Mouse (Mus musculus) B cell, adult 2 months (primary cell): Measurements from ENCODE around the gene Snrpf.

Experiments used
- DNase-seq, 2 experiments: peaks; one replicate each; pipeline ENCODE4 v3.0.0; 2022

The Snrpf gene

GRCm38 (mm10) chr10:93589281-93589848 is at the start of gene Snrpf:
Snrpf (minus strand) TSS chr10:93589706.
- DNase-seq, result peak; percentile 93

- DNase-seq, result no peak
Measured at GRCm38 (mm10) chr10:93635941-93636340, 46.4 kb upstream of the Snrpf start.

GRCm38 (mm10) chr10:93633971-93634370 is 44.5 kb upstream of the Snrpf start:
- DNase-seq, result no peak

- DNase-seq, result no peak
Measured at GRCm38 (mm10) chr10:93633563-93633962, 44.1 kb upstream of the Snrpf start.

- no peak for DNase-seq
Measured at GRCm38 (mm10) chr10:93632086-93632485, 42.6 kb upstream of the Snrpf start.

- DNase-seq, result no peak
Measured at GRCm38 (mm10) chr10:93630310-93630709, 40.8 kb upstream of the Snrpf start.

GRCm38 (mm10) chr10:93624151-93624550 is 34.6 kb upstream of the Snrpf start:
- DNase-seq, result no peak

GRCm38 (mm10) chr10:93623725-93624124 is 34.2 kb upstream of the Snrpf start:
- no peak for DNase-seq

- DNase-seq, result no peak
Measured at GRCm38 (mm10) chr10:93620438-93621179, 31.1 kb upstream of the Snrpf start.

GRCm38 (mm10) chr10:93614850-93615249 is 25.3 kb upstream of the Snrpf start:
- DNase-seq, result no peak

- peak; percentile 21 to 31 for DNase-seq
Measured at GRCm38 (mm10) chr10:93611419-93612007, 22.0 kb upstream of the Snrpf start.

- no peak for DNase-seq
Measured at GRCm38 (mm10) chr10:93610896-93611295, 21.4 kb upstream of the Snrpf start.

GRCm38 (mm10) chr10:93609236-93609635 is 19.7 kb upstream of the Snrpf start:
- DNase-seq, result no peak

- peak in 1 of 2 experiments; percentile 8 for DNase-seq
Measured at GRCm38 (mm10) chr10:93608051-93608450, 18.5 kb upstream of the Snrpf start.

- no peak for DNase-seq
Measured at GRCm38 (mm10) chr10:93606326-93606725, 16.8 kb upstream of the Snrpf start.

- peak in 1 of 2 experiments; percentile 9 for DNase-seq
Measured at GRCm38 (mm10) chr10:93603256-93603655, 13.8 kb upstream of the Snrpf start.

GRCm38 (mm10) chr10:93602309-93602708 is 12.8 kb upstream of the Snrpf start:
- DNase-seq, result no peak

- no peak for DNase-seq
Measured at GRCm38 (mm10) chr10:93596641-93597040, 7.1 kb upstream of the Snrpf start.

- DNase-seq, result no peak
Measured at GRCm38 (mm10) chr10:93595831-93596230, 6.3 kb upstream of the Snrpf start.

- DNase-seq, result peak; percentile 79 to 83
Measured at GRCm38 (mm10) chr10:93594022-93594482, 4.5 kb upstream of the Snrpf start.

- DNase-seq, result peak; percentile 29 to 32
Measured at GRCm38 (mm10) chr10:93592456-93592855, 3.0 kb upstream of the Snrpf start.

- no peak for DNase-seq
Measured at GRCm38 (mm10) chr10:93588796-93589195, 710 bp downstream of the Snrpf start.

- peak; percentile 77 to 78 for DNase-seq
Measured at GRCm38 (mm10) chr10:93577271-93577886, 12.1 kb downstream of the Snrpf start.

- DNase-seq, result no peak
Measured at GRCm38 (mm10) chr10:93575960-93576359, 13.5 kb downstream of the Snrpf start.
